Mouse (Mus musculus) v-Abl transformed pro-B cells (cell line): ENCODE data around the gene Sertad4.

Experiments used
- in situ Hi-C, 2 experiments: fragments of 400-800 bp; cut with MboI; formaldehyde crosslinking; loops; one replicate each; pipeline ENCODE4 v1.15.1; 2025; ENCODE audit not compliant: unreplicated experiment in 2 of 2

Sertad4 gene

DNA sequence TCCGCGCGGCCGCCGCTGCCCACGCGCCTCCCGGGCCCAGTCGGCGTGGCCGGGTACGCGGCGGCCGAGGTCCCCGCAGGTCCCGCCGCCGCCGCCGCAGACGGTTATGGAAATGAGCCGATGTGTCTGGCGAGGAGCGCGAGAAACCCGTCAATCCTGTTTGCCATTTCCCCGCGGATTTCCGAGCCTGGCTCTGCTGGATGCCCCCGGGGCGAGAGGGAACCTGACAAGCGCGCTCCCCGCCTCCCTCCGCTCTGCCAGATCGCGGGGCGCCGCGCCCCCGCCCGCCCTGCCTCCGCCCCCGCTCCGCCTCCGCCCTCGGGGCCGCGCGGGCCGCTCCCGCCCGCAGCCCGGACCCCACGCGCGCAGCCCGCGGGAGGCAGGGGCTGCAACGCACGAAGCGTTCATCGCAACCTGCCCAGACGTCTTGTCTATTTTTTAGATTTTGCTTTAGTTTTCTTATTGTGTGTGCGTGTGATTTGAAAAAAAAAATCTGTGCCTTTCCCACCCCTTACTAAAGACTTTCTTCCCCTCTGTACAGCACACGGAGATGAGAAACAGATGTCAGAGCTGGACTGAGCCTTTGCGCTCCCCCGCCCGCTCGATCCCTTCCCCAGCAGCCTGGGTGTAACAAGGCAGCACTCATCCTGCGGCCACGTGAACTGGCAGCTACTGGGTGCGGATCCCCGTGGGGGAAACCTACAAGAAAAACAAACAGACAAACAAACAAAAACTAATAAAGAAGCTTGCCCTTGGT is at the start of gene Sertad4:
Sertad4 (minus strand) TSS at position 283 of the 757 bp plus-strand sequence.
- in situ Hi-C loops, result loop anchor here in 1 of 2 experiments (5.0 kb wide), 1 partner anchor 37 kb away; no protein-coding TSS in a partner anchor

DNA sequence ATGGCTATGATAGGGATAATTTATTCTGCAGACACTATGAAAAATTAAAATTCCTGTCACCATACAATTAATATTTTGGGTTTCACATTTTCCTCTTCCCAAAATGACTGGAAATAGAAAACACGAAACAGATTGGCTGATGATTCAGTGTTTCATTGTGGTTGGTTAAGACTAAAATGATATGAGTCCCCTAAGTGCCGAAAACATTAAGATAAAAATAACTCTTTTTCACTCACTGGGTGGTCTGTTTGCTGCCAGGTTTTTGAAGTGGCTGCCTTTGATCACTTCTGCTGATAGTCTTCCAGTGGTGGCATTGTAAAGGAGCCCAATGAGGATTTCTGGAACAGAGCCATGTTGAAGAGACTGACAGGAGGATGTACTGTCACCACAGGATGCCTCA is 46.0 kb upstream of the Sertad4 start:
- in situ Hi-C loops, result loop anchor here in 1 of 2 experiments (25.0 kb wide), 1 partner anchor 1064 kb away; no protein-coding TSS in a partner anchor

DNA sequence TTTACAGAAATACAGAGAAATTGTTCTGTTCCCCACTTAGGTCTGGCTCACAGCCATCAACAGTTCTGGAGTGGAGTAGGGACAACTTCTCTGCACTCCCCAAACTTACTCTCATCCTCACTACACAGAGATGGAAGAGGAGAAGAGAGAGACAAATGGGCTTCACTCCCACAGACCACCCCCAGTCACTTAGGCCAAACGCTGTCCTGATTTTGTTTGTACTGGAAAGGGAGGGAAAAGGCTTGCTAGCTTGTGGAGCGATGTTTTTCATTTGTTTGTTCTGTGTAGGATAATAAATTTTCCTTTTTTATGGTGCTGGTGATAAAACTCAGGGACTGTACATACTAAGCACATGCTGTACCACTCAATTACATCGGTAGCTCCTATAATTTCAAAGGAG is 45.4 kb upstream of the Sertad4 start:
- in situ Hi-C loops, result loop anchor here in 1 of 2 experiments (25.0 kb wide), 1 partner anchor 1064 kb away; no protein-coding TSS in a partner anchor

DNA sequence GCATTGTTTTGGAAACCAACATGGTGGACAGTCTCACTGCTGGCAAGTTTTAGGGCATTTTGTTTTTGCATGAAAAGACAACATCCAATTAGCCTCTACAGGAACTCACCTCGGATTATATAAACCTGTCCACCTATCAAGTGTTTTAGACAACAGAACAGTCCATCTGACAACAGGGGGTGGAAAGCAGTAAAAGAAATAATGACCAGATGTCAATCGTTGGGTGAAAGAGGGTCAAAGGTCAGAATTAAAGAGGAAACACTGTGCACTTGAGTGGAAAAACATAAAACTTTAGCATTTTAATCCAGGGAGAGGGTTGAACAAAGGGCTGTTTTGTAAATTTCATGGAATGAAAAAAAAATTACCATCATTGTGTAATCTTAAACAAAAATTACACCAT is 43.2 kb upstream of the Sertad4 start:
- in situ Hi-C loops, result loop anchor here (5.0 to 10.0 kb wide), 5 partner anchors 36 to 1074 kb away; partner anchors contain the start of genes Lamb3 (in 1 of the 2), Nek2 (in 1 of the 2) and Traf3ip3 (in 1 of the 2)

DNA sequence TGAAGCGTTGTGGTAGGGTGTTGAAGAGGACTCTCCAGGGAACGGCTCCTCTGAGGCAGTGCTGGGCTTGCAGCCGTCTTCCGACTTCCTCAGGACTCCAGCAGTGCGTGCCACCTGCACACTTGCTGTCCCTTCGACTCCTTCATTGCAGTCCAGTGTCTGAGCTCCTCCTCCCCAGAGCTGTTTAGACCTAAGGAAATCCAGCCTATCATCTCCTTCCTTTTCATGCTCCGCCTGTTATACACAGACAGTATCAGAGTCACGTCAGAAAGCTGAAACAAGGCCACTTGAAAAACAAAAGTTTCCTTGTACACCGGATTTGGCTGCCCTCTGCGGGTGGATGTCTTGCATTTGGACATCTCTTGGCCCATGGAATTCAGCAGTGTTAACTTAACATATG is 41.7 kb upstream of the Sertad4 start:
- in situ Hi-C loops, result loop anchor here (5.0 to 10.0 kb wide), 5 partner anchors 35 to 1072 kb away; partner anchors contain the start of genes Lamb3 (in 1 of the 2), Nek2 (in 1 of the 2) and Traf3ip3 (in 1 of the 2)

DNA sequence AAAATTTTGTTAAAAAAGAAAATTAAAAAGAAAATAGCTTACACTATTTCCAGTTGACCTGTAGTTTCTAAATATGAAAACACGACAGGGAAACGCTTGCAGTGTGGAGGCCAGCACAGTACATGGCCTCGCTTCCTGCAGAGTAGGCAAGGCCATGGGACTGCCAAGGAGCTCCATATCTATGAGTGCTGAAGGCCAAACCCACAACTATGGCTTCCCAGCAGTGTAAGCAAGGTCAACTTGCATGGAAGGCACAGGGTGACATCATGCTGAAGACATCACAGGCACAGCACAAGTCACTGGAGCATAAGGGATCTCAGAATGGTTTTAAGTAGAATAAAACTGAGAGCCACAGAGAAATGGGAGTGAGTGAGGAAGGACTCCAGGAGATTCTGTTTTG is 40.5 kb upstream of the Sertad4 start:
- in situ Hi-C loops, result loop anchor here (5.0 to 10.0 kb wide), 5 partner anchors 34 to 1071 kb away; partner anchors contain the start of genes Lamb3 (in 1 of the 2), Nek2 (in 1 of the 2) and Traf3ip3 (in 1 of the 2)

DNA sequence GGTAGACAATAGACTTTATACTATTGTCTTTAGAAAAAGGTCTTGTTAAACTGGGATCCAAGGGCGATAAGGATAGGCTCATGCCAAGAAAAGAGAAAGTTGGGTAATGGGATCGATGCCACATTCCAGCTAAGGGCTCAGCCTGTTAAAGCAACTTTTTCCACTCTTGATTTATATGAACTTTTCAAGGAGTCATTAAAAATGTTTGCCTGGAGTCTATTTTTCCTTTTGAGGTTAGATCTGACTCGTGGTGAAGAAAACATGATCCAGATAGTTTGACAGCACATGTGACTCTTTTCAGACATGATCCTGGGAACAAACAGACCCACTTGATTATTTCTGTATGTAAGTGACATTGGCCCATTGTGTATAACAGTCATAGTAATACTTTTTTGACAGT is 35.2 kb upstream of the Sertad4 start:
- in situ Hi-C loops, result loop anchor here (5.0 to 10.0 kb wide), 6 partner anchors 33 to 1066 kb away; partner anchors contain the start of genes Lamb3 (in 1 of the 2), Nek2 (in 1 of the 2), Sertad4 (in 1 of the 2) and Traf3ip3 (in 1 of the 2)

DNA sequence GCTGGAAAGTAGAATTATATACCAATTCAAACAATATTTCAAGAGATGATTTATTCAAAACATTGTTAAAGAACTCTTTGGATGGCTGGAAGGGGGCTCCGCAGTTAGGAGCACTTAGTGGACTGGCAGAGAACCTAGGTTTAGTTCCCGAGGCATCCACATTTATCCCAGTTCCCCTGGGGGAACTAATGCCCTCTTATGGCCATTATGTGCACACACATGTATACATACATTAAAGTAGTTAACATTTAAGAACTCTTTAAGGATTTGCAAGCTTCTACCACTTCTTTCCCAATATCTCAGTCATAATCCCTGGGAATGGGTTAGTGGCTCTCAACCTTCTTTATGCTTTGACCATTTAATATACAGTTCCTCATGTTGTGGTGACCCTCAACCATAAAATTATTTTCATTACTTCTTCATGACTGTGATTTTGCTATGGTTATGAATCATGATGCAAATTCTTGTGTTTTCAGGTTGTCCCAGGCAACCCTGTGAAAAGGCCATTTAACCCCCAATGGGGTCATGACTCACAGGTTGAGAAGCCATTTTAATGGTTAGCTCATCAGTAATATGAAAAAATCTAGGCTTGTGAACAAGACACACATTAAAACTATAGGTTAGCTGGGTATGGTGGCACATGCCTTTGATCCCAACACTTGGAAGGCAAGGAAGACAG is 27.2 kb upstream of the Sertad4 start:
- in situ Hi-C loops, result no loop called here

DNA sequence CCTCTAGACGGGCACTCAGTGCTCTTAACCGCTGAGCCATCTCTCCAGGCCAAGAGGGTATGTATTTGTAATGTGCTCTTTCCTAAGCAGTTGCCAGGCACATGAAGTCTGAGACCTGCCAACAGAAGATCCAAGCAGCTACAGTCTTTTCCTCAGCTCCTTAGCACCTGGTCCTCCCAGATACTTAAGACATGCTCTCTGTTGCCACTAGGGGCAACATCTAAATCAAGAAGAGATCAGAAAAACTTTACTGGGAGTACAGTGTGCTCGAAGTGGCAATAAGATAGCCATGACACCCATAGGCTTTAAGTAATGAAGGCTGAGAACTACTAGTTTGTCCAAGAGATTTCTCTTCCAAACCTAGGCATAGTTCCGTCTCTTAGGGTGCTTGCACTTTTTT is 24.6 kb upstream of the Sertad4 start:
- in situ Hi-C loops, result no loop called here

DNA sequence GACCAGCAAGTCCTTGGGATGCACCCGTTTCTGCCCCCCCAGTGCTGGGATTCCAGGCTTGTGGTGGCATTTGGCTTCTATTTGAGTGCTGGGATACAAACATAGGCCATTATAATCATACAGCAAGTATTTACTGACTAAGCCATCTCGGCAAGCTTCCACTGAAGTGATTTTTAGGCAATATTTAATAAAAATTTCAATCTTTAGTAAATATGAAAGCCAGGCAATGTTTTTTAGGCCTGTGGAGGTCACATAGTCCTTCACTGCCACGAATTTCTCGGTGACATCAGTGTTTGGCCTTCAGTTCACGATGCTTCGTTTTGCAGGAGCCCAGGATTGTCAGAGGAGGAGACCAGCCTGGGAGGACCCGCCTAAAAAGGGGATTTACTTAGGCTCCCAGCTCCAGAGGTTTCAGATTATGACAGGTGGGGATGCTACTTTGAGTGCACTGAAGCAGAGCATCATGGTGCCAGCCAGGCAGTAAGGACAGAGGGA is 23.6 kb upstream of the Sertad4 start:
- in situ Hi-C loops, result no loop called here

DNA sequence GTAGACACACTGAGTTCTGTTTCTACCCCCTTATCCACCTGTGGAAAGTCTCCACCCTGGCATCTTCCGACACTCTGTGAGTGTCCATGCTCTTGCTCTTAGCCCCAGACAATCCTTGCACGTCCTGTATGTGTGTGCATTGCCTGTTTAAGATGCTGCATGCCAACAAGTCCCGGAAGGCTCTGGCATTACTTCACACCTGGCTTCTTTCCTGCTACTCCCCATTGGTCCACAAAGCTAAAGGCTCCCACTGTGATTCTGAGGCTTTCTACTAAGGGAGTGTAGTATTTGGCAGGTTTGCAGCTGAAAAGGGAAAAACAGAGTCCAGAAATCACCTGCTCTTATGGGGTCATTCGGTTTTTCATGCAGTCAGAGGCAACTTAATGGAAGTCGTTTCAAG is 17.3 kb upstream of the Sertad4 start:
- in situ Hi-C loops, result no loop called here

DNA sequence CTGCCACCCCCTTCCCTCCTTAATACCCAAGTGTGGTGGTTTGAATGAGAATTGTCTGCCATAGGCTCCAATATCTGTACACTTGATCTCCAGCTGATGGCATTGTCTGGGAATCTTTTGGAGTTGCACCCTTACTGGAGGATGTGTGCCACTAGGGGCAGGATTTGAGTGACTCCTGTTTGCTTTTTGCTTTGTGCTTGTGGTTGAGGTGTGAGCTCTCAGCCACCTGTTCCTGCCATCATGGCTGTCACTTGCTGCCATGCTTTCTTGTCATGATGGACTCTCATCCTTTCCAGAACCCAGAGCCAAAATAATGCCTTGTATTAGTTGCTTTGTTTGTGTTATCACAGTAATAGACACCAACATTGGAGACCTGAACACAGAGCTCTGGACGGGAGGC is 14.2 kb upstream of the Sertad4 start:
- in situ Hi-C loops, result no loop called here

DNA sequence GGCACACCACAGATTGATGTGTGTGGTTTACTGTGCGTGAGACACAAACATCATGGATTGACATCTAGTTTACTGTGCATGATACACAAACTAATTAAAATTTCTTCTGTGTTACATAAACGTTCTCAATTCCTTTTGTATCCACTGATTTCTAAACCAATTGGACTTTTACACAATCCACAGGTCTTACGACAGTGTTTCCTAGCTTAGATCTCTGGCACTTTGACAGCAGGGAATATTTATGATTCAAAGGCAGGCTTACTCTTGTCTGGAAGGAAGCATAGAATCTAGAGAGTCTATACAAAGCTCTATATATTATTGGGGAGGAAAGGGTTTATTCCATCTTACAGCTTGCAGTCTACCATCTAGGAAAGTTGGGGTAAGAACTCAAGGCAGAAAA is 8.9 kb upstream of the Sertad4 start:
- in situ Hi-C loops, result loop anchor here in 1 of 2 experiments (5.0 kb wide), 1 partner anchor 33 kb away; no protein-coding TSS in a partner anchor

DNA sequence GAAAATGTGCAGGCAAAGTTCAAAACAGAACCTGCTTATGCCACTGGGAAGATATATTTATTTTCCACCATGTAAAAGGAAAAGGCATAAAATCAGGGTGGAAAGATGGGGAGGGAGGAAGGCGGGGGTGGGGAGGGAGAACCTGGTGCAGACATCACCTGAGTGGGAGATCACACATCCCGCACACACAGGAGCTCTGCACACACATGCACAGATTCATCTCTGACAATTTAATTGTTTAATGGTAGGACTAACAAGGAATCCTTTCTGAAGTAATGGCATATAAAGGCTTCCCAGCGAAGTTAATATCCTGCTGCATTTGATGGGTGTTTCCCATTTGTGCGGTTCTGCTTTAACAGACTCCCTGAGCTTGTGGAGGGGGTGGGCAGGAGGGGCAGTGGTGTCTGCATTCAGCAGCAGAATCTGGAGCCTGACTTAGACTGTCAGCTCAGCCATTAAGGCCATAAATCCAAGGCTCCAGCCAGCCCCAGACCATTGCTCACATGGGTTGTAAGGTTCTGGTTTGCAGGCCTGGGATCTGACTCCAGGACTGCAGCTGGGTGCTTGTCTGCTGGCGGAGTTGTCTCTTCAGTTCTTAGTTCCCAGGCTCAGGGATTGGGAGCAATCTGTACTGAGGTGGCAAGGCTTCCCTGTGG is 5.9 kb upstream of the Sertad4 start:
- in situ Hi-C loops, result loop anchor here in 1 of 2 experiments (5.0 kb wide), 1 partner anchor 36 kb away; no protein-coding TSS in a partner anchor

DNA sequence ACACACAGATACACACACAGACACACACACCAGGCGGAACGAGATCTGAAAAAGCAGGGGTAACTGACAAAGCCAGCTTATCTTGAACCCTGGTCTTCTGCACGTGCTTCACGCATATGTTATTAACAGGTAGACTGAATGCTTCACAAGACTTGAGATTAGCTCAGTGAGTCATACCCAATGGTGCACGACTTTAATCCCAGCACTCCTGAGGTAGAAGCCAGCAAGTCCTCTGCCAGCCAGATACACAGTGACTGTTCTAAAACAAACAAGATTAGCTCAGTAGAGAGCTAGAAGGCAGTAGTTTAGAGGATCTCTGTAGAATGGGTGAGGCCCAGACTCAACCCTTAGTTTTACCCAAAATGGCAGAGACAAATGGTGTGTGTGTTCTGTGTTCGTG is 4.7 kb upstream of the Sertad4 start:
- in situ Hi-C loops, result loop anchor here in 1 of 2 experiments (5.0 kb wide), 1 partner anchor 37 kb away; no protein-coding TSS in a partner anchor

DNA sequence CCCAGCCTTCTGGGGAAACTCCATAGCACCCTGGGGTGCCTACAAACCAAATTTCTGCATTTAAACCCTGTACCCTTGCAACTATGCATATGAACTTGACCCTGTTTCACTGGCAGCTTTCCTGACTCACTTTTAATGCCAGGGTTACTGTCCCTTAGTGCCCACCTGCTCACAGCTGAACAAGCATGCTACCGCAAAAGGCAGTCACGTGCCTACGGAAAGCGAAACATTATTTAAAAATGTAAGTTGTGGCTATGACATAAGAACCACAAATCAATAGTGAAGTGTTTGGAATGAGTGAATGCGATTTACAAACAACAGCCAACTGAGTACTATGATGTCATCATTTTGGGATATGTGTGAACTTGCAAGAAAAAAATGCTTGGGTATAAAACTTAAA is 2.0 kb upstream of the Sertad4 start:
- in situ Hi-C loops, result loop anchor here in 1 of 2 experiments (5.0 kb wide), 1 partner anchor 35 kb away; no protein-coding TSS in a partner anchor

DNA sequence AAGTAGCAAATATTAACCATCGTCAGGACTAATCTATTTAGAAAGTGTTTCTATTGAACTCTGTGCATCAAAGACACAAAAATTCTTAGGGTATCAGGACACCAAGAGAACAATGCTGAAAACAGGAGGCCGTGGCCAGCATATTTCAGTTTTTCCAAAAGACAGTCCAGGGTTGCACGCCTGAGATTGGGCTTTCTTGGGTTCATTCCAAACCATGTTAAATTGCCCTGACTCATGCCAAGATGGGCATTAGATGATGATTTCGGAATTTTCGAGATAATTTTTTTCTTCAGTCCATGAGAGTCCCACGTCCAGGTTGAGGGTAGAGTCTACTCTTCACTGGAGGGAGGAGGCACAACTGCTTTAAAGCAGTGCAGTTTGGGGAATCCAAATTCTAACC is 1.4 kb upstream of the Sertad4 start:
- in situ Hi-C loops, result loop anchor here in 1 of 2 experiments (5.0 kb wide), 1 partner anchor 35 kb away; no protein-coding TSS in a partner anchor

DNA sequence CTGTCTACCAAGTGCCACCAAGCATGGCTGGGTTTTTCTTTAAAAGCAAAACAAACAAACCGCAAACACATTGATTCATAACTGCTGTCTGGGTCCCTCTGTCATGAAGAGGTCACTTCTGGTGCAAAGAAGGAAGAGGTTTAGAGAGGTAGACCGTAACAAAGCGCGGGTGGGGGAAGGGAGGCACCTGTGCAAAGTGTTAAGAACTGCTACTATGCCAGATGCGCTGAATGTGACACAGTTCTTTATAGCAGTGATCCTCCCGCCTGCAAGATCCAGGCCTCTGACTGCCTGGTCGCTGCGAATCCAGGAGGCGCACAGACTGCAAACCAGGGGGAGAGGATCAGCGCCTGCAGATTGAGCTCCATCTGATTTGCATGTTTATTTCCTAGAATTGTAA is 855 bp upstream of the Sertad4 start:
- in situ Hi-C loops, result loop anchor here in 1 of 2 experiments (5.0 kb wide), 1 partner anchor 36 kb away; no protein-coding TSS in a partner anchor

DNA sequence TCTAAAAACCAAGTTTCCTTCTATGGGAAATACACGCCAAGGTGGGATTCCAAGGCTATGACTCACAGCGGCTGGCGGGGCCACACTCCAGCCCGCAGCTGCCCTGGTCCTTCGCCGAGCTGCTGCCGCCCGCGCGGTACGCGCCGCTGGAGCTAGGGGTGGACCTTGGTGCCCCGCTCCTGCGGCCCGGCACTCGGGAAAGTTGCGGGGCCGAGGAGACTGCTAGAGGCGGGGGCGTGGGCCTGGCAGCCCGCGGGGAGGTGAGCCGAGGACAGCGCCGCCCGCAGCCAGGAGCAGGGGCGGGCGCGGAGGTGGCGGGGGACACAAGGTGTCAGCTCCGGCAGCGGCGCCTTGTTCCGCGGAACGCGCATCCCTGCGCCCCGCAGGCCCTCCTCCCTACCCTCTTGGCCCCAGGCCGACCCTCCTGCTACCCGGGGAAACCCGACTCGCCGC is 711 bp downstream of the Sertad4 start:
- in situ Hi-C loops, result loop anchor here in 1 of 2 experiments (5.0 kb wide), 1 partner anchor 37 kb away; no protein-coding TSS in a partner anchor
